Mouse (Mus musculus) Patski (cell line): Measurements from ENCODE around the gene Wipf1. TPM values are rescaled to one million over a fixed set of nuclear protein-coding genes. Genes with fewer than 3 reads are reported as not detected.
A peak's percentile ranks its signal among the peaks of the same experiment; 100 is the strongest.

Source experiments
- ATAC-seq: fragments of 100-300 bp; one replicate; pipeline ENCODE4 v1.8.0; 2021
- CTCF ChIA-PET: fragments of 350-600 bp; sonication (Branson Sonifier 250); formaldehyde crosslinking; loops from one replicate; lab custom pipeline; 2022; ENCODE audit warnings: inconsistent platforms; lab: Charles Lee
- POLR2A ChIA-PET: fragments of 350-600 bp; sonication (Branson Sonifier 250); formaldehyde crosslinking; loops from one replicate; lab custom pipeline; 2022; ENCODE audit warnings: antibody characterized with exemption, inconsistent platforms; lab: Charles Lee
- DNase-seq: peaks from one replicate; pipeline ENCODE4 v3.0.0-alpha.2; 2011; ENCODE audit warnings: low read depth, low spot score
- H3K27me3 ChIP-seq: fragments of 371-371 bp; one replicate; pipeline ENCODE4 v1.5.1; 2021
- CTCF ChIP-seq: fragments of 100-300 bp; IDR thresholded peaks from one replicate; pipeline ENCODE4 v1.5.1; 2021
- in situ Hi-C: fragments of 300-500 bp; cut with MboI; formaldehyde crosslinking; loops from 3 replicates; pipeline ENCODE4 v1.11.1; 2018; ENCODE audit warnings: low pct_unique_long_range_greater_than_20kb, mixed read lengths
- polyA plus RNA-seq: library from polyadenylated mRNA; unstranded; gene quantifications from one replicate; pipeline ENCODE4 v1.2.3, GENCODE M21; 2021

Gene Wipf1
- polyA plus RNA-seq, 1 experiment from 2014 or later, result 20.2 TPM

GRCm38 (mm10) chr2:73450172-73450715 is 79.3 kb downstream of the Wipf1 start:
- ATAC-seq (no peak), DNase-seq (no peak)
- no peak for TF ChIP-seq CTCF
- in situ Hi-C loops, result no loop called here
- ChIA-PET CTCF (interaction anchor here (1.1 to 1.4 kb wide), 2 partner anchors 19 to 20 kb away, joined by 3 read pairs; no protein-coding TSS in a partner anchor), POLR2A (no interaction called here)
- no peaks in the 10 kb centered on the region for H3K27me3 ChIP-seq

GRCm38 (mm10) chr2:73443985-73444384 is 85.5 kb downstream of the Wipf1 start:
- CTCF ChIA-PET, result interaction anchor here (1.2 to 1.7 kb wide), 3 partner anchors 9 to 12 kb away, joined by 3 to 5 read pairs (median 4); no protein-coding TSS in a partner anchor
- no peaks in the 10 kb centered on the region for H3K27me3 ChIP-seq
- no peak for ATAC-seq
- in situ Hi-C loops, result no loop called here
- no peak for DNase-seq
- TF ChIP-seq CTCF, result no peak
- POLR2A ChIA-PET, result no interaction called here

GRCm38 (mm10) chr2:73442015-73442414 is 87.5 kb downstream of the Wipf1 start:
- H3K27me3 ChIP-seq, result no peaks in the 10 kb centered on the region
- no peak for DNase-seq
- TF ChIP-seq CTCF, result no peak
- POLR2A ChIA-PET, result no interaction called here
- in situ Hi-C loops, result no loop called here
- CTCF ChIA-PET, result interaction anchor here (1.0 to 1.9 kb wide), 2 partner anchors 10 to 14 kb away, joined by 3 to 6 read pairs; no protein-coding TSS in a partner anchor
- no peak for ATAC-seq

GRCm38 (mm10) chr2:73440319-73440718 is 89.2 kb downstream of the Wipf1 start:
- TF ChIP-seq CTCF, result no peak
- POLR2A ChIA-PET, result no interaction called here
- DNase-seq (no peak), ATAC-seq (no peak)
- no peaks in the 10 kb centered on the region for H3K27me3 ChIP-seq
- in situ Hi-C loops, result no loop called here
- CTCF ChIA-PET, result no interaction called here

- in situ Hi-C loops, result no loop called here
- DNase-seq (no peak), ATAC-seq (no peak)
- POLR2A ChIA-PET, result no interaction called here
- no peak for TF ChIP-seq CTCF
- no peaks in the 10 kb centered on the region for H3K27me3 ChIP-seq
- CTCF ChIA-PET, result no interaction called here
Measured at GRCm38 (mm10) chr2:73436976-73437375, 92.6 kb downstream of the Wipf1 start.

- in situ Hi-C loops, result no loop called here
- ChIA-PET CTCF (no interaction called here), POLR2A (no interaction called here)
- TF ChIP-seq CTCF, result no peak
- no peaks in the 10 kb centered on the region for H3K27me3 ChIP-seq
- ATAC-seq (no peak), DNase-seq (no peak)
Measured at GRCm38 (mm10) chr2:73435847-73436246, 93.7 kb downstream of the Wipf1 start.

- in situ Hi-C loops, result no loop called here
- no peak for DNase-seq
Measured at GRCm38 (mm10) chr2:73431959-73432396, 97.6 kb downstream of the Wipf1 start.

GRCm38 (mm10) chr2:73428803-73429468 is 100.6 kb downstream of the Wipf1 start:
- DNase-seq, result peak; percentile 12
- CTCF ChIA-PET, result interaction anchor here (1.3 kb wide), 1 partner anchor 10 kb away, joined by 4 read pairs; no protein-coding TSS in a partner anchor
- H3K27me3 ChIP-seq, result no peaks in the 10 kb centered on the region
- peak; percentile 69 for ATAC-seq
- POLR2A ChIA-PET, result interaction anchor here (1.6 kb wide), 1 partner anchor 23 kb away, joined by 3 read pairs; no protein-coding TSS in a partner anchor
- TF ChIP-seq CTCF, result no peak
- in situ Hi-C loops, result no loop called here

More at GRCm38 (mm10) chr2:73431959-73432396, 97.6 kb downstream of the Wipf1 start:
- TF ChIP-seq CTCF, result no peak
- CTCF ChIA-PET, result interaction anchor here (0.7 to 1.8 kb wide), 3 partner anchors 10 to 19 kb away, joined by 3 to 4 read pairs (median 3); no protein-coding TSS in a partner anchor
- no peak for ATAC-seq
- POLR2A ChIA-PET, result no interaction called here
- H3K27me3 ChIP-seq, result no peaks in the 10 kb centered on the region

- peak; percentile 83 for TF ChIP-seq CTCF
- DNase-seq (no peak), ATAC-seq (peak; percentile 46)
- in situ Hi-C loops, result no loop called here
- POLR2A ChIA-PET, result interaction anchor here (1.8 kb wide), 1 partner anchor 114 kb away, joined by 5 read pairs; the partner anchor contains the start of gene Cir1
- no peaks in the 10 kb centered on the region for H3K27me3 ChIP-seq
- CTCF ChIA-PET, result no interaction called here
Measured at GRCm38 (mm10) chr2:73427293-73427692, 102.2 kb downstream of the Wipf1 start.

- no peak for TF ChIP-seq CTCF
- DNase-seq (no peak), ATAC-seq (no peak)
- no peaks in the 10 kb centered on the region for H3K27me3 ChIP-seq
- in situ Hi-C loops, result no loop called here
- CTCF ChIA-PET, result no interaction called here
- POLR2A ChIA-PET, result no interaction called here
Measured at GRCm38 (mm10) chr2:73425822-73426221, 103.7 kb downstream of the Wipf1 start.

- DNase-seq, result no peak
- POLR2A ChIA-PET, result no interaction called here
- ATAC-seq, result no peak
- no peak for TF ChIP-seq CTCF
- H3K27me3 ChIP-seq, result peaks cover 5% of the 10 kb centered on the region
- CTCF ChIA-PET, result interaction anchor here (0.7 to 1.3 kb wide), 3 partner anchors 10 to 121 kb away, joined by 3 to 4 read pairs (median 3); no protein-coding TSS in a partner anchor
- in situ Hi-C loops, result loop anchor here (25.0 kb wide), 1 partner anchor 257 kb away; no protein-coding TSS in a partner anchor
Measured at GRCm38 (mm10) chr2:73419730-73420129, 109.8 kb downstream of the Wipf1 start.
